Mouse (Mus musculus): Measurements from ENCODE around the gene Ugt2a2. TPM values are rescaled to one million over a fixed set of nuclear protein-coding genes. Genes with fewer than 3 reads are reported as not detected.
"Not testable (repeated sequence)": the region's sequence is repeated elsewhere in the genome, so short reads cannot be mapped to it uniquely, and the experiment has no call there.

Gene Ugt2a2
- polyA plus RNA-seq, 1 experiment: not detected

- no peaks in the 10 kb centered on the region for H3K36me3 ChIP-seq (ENCODE audit: control insufficient read depth, insufficient read depth)
- no peak overlapping the region for H3ac ChIP-seq (ENCODE audit: control insufficient read depth, insufficient read length, low read depth)
- TF ChIP-seq FOSL1 (IDR thresholded peaks at IDR 0.05; ENCODE audit: insufficient read depth, low read length, poor library complexity, severe bottlenecking) (no peak), MYOD1 (IDR thresholded peaks at IDR 0.05; ENCODE audit: control insufficient read depth, insufficient read length, low read depth) (no peak), CEBPB (IDR thresholded peaks at IDR 0.05; ENCODE audit: low read depth) (no peak), MYOG (IDR thresholded peaks at IDR 0.05; ENCODE audit: control insufficient read depth, extremely low read depth, insufficient read length) (no peak), MAX (IDR thresholded peaks at IDR 0.05) (no peak)
- H3K79me2 ChIP-seq (ENCODE audit: control insufficient read depth, insufficient read depth): no peaks in the 10 kb centered on the region
- no peaks in the 10 kb centered on the region for H3K27me3 ChIP-seq (ENCODE audit: control insufficient read depth, insufficient read depth, insufficient read length)
- H3K4me3 ChIP-seq (ENCODE audit: insufficient read depth, poor library complexity, severe bottlenecking): no peak overlapping the region
- H3K79me3 ChIP-seq (ENCODE audit: low read depth): no peaks in the 10 kb centered on the region
Observed at GRCm38 (mm10) chr5:87436264-87436663, 45.8 kb downstream of the Ugt2a2 start.

GRCm38 (mm10) chr5:87425676-87426075, 56.4 kb downstream of the Ugt2a2 start:
- H3ac ChIP-seq (ENCODE audit: control insufficient read depth, insufficient read length, low read depth): no peak overlapping the region

GRCm38 (mm10) chr5:87424041-87424440, 58.0 kb downstream of the Ugt2a2 start, which contains the start of gene Ugt2b38:
Gene Ugt2b38 (minus strand): TSS chr5:87424203.
- not testable (repeated sequence) for H3K27me3 ChIP-seq (ENCODE audit: control insufficient read depth, insufficient read depth, insufficient read length); H3K79me2 ChIP-seq (ENCODE audit: control insufficient read depth, insufficient read depth); H3K79me3 ChIP-seq (ENCODE audit: low read depth); H3ac ChIP-seq (ENCODE audit: control insufficient read depth, insufficient read length, low read depth); H3K4me3 ChIP-seq (ENCODE audit: insufficient read depth, poor library complexity, severe bottlenecking); H3K36me3 ChIP-seq (ENCODE audit: control insufficient read depth, insufficient read depth)

More at GRCm38 (mm10) chr5:87425676-87426075, 56.4 kb downstream of the Ugt2a2 start:
- no peaks in the 10 kb centered on the region for H3K36me3 ChIP-seq (ENCODE audit: control insufficient read depth, insufficient read depth)
- no peak overlapping the region for H3K4me3 ChIP-seq (ENCODE audit: insufficient read depth, poor library complexity, severe bottlenecking)
- H3K79me3 ChIP-seq (ENCODE audit: low read depth): no peaks in the 10 kb centered on the region
- no peaks in the 10 kb centered on the region for H3K27me3 ChIP-seq (ENCODE audit: control insufficient read depth, insufficient read depth, insufficient read length)
- H3K79me2 ChIP-seq (ENCODE audit: control insufficient read depth, insufficient read depth): no peaks in the 10 kb centered on the region
- TF ChIP-seq CEBPB (IDR thresholded peaks at IDR 0.05; ENCODE audit: low read depth) (no peak), FOSL1 (IDR thresholded peaks at IDR 0.05; ENCODE audit: insufficient read depth, low read length, poor library complexity, severe bottlenecking) (no peak), MYOD1 (IDR thresholded peaks at IDR 0.05; ENCODE audit: control insufficient read depth, insufficient read length, low read depth) (no peak), MAX (IDR thresholded peaks at IDR 0.05) (no peak), MYOG (IDR thresholded peaks at IDR 0.05; ENCODE audit: control insufficient read depth, extremely low read depth, insufficient read length) (no peak), USF1 (IDR thresholded peaks at IDR 0.05; ENCODE audit: low read depth) (no peak), CTCF (IDR thresholded peaks at IDR 0.05; ENCODE audit: control insufficient read depth, insufficient read depth, insufficient read length) (no peak)

Other genes starting within 250 kb of the Ugt2a2 start
- not detected for gene Ugt2b37, start 227.5 kb downstream of the Ugt2a2 start, polyA plus RNA-seq (2012; fragmentation: generic; extraction: Trizol)
- not detected for gene Ugt2a3, start 145.1 kb downstream of the Ugt2a2 start, polyA plus RNA-seq (2012; fragmentation: generic; extraction: Trizol)
- gene Ugt2b38, start 58.1 kb downstream of the Ugt2a2 start, polyA plus RNA-seq (2012; fragmentation: generic; extraction: Trizol): not detected
- gene Gm43638, start 4.5 kb upstream of the Ugt2a2 start, polyA plus RNA-seq (2012; fragmentation: generic; extraction: Trizol): not detected
- not detected for gene Ugt2a1, start 8.6 kb upstream of the Ugt2a2 start, polyA plus RNA-seq (2012; fragmentation: generic; extraction: Trizol)
- gene Sult1b1, start 55.9 kb upstream of the Ugt2a2 start, polyA plus RNA-seq (2012; fragmentation: generic; extraction: Trizol): not detected
- gene Sult1d1, start 86.8 kb upstream of the Ugt2a2 start, polyA plus RNA-seq (2012; fragmentation: generic; extraction: Trizol): not detected
- not detected for gene Sult1e1, start 109.3 kb upstream of the Ugt2a2 start, polyA plus RNA-seq (2012; fragmentation: generic; extraction: Trizol)
- gene Csn1s1, start 183.9 kb upstream of the Ugt2a2 start, polyA plus RNA-seq (2012; fragmentation: generic; extraction: Trizol): not detected
- not detected for gene Csn2, start 217.4 kb upstream of the Ugt2a2 start, polyA plus RNA-seq (2012; fragmentation: generic; extraction: Trizol)

All from C2C12 (cell line).